Mouse (Mus musculus): ENCODE measurements around the gene Hhex. TPM values are rescaled to one million over a fixed set of nuclear protein-coding genes. Genes with fewer than 3 reads are reported as not detected.

Hhex gene
- polyA plus RNA-seq, 1 experiment from 2014 or later = 4.2 TPM

DNA sequence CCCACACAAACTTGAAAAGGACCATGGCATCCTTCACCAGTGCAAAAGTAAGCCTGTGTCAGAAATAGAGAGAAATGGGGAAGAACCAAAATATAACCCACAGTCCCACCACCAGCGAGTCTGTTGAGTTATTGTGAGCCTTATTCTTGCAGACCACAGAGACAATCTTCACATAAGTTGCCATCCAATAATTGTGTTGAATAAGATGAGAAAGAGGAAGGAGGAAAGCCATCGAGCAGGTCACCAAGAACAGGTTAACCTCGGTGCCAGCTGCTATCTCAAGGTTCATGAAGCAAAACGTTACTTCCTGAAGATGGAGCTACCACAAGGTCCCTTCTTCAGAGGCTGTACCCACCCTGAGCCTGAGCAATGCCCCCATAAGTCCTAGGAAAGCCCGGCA lies 32.4 kb downstream of the Hhex start:
- H3K27ac ChIP-seq (replicated peaks; ENCODE audit: low read depth, low read length) = no peak overlapping the region
- 93% methylated on average over 5 of the region's 5 CpGs for WGBS
- no peaks in the 10 kb centered on the region for H3K4me1 ChIP-seq (ENCODE audit: control insufficient read depth, insufficient read depth, low read length)
- no peaks in the 10 kb centered on the region for H3K9me3 ChIP-seq (ENCODE audit: control insufficient read depth, low read length)
- no peak overlapping the region for H3K4me2 ChIP-seq (ENCODE audit: low read length)
- no peak for DNase-seq
- no peak overlapping the region for H3K9ac ChIP-seq (replicated peaks; ENCODE audit: low read length)
- no peak overlapping the region for H3K4me3 ChIP-seq (replicated peaks; ENCODE audit: low read depth, low read length)
- H3K27me3 ChIP-seq (ENCODE audit: control insufficient read depth, insufficient read depth, low read length) = no peaks in the 10 kb centered on the region
- no peaks in the 10 kb centered on the region for H3K36me3 ChIP-seq (ENCODE audit: control insufficient read depth, insufficient read depth, low read length)
- ATAC-seq (ENCODE audit: low FRiP score, low TSS enrichment) = no peak

DNA sequence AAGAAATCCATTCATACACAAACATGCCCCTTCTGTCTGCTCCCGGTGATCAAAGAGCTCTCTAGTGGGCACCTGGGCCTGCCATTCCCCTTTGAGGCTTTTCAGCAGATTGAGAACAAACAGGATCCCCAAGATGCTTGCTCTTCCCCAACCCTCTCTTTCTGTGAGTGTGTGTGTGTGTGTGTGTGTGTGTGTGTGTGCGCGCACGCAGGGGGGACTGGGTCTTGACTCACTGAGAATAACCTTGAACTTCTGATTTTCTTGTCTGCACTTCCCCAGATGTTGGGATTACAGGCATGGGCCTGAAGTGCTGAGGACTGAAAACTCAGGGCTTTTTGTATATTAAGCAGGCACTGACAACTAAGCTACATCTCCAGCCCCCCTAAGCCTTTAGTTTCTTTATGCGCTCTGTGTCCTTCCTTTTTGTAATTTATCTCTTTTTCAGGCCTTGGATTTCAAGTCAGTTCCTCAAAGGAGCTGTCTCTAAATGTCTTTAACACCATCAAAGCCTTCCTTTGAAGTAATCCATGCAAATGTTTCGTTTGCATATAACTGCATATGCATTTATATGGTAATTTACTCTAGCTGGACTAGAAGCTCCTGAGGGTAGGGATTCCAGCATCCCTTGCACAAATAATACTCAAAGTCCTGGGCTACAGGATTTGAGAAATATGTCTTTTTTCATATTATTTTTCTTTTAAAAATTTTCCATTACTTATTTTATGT lies 34.4 kb downstream of the Hhex start:
- H3K27ac ChIP-seq (replicated peaks; ENCODE audit: low read depth, low read length) = no peak overlapping the region
- H3K9me3 ChIP-seq (ENCODE audit: control insufficient read depth, low read length) = no peaks in the 10 kb centered on the region
- H3K4me2 ChIP-seq (ENCODE audit: low read length) = no peak overlapping the region
- no peaks in the 10 kb centered on the region for H3K27me3 ChIP-seq (ENCODE audit: control insufficient read depth, insufficient read depth, low read length)
- ATAC-seq (ENCODE audit: low FRiP score, low TSS enrichment) (no peak), DNase-seq (peak; percentile 21)
- no peaks in the 10 kb centered on the region for H3K4me1 ChIP-seq (ENCODE audit: control insufficient read depth, insufficient read depth, low read length)
- H3K36me3 ChIP-seq (ENCODE audit: control insufficient read depth, insufficient read depth, low read length) = no peaks in the 10 kb centered on the region
- no peak overlapping the region for H3K9ac ChIP-seq (replicated peaks; ENCODE audit: low read length)
- no peak overlapping the region for H3K4me3 ChIP-seq (replicated peaks; ENCODE audit: low read depth, low read length)
- 51% methylated on average over 6 of the region's 6 CpGs for WGBS

DNA sequence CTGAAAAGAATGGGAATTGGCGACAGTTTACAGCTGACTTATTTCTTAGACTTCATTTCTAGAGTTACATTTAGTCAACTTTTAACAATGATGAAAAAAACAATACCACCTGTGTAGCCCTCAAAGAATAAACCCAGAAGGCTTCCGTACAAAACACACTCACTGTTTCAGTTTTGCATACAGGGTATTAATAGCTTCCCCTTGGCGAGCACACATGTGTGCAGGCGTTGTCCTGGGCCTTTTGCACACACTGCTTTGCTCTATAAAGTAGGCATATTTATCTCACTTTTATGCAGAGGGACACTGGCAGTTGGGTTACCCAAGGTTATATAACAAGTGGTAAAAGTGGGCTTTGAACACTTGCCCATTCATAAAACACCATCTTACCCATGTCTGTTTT lies 37.1 kb downstream of the Hhex start:
- no peaks in the 10 kb centered on the region for H3K9me3 ChIP-seq (ENCODE audit: control insufficient read depth, low read length)
- no peak overlapping the region for H3K9ac ChIP-seq (replicated peaks; ENCODE audit: low read length)
- ATAC-seq (ENCODE audit: low FRiP score, low TSS enrichment) (no peak), DNase-seq (no peak)
- H3K27me3 ChIP-seq (ENCODE audit: control insufficient read depth, insufficient read depth, low read length) = no peaks in the 10 kb centered on the region
- H3K27ac ChIP-seq (replicated peaks; ENCODE audit: low read depth, low read length) = no peak overlapping the region
- H3K36me3 ChIP-seq (ENCODE audit: control insufficient read depth, insufficient read depth, low read length) = no peaks in the 10 kb centered on the region
- 93% methylated on average over 4 of the region's 4 CpGs for WGBS
- H3K4me2 ChIP-seq (ENCODE audit: low read length) = no peak overlapping the region
- H3K4me3 ChIP-seq (replicated peaks; ENCODE audit: low read depth, low read length) = no peak overlapping the region
- no peaks in the 10 kb centered on the region for H3K4me1 ChIP-seq (ENCODE audit: control insufficient read depth, insufficient read depth, low read length)

DNA sequence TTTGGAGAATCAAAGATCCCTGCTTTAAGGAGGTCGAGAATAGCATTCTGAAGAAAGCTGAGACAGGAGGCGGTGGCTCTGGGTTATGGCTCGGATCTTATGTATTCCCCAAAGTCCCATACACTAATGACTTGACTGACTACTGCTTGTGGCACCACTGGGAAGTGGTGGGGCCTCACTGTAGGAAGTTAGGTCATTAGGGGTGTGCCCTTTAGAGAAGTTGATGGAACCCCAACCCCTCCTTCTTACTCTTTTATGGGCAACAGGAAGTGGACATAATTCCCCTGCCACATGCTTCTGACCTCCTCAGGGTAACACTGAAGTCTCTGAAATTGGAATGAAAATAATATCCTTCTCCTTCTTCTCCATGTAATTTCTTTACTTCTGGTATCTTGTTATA lies 38.0 kb downstream of the Hhex start:
- Histone ChIP-seq H3K4me1 (ENCODE audit: control insufficient read depth, insufficient read depth, low read length) (no peaks in the 10 kb centered on the region), H3K36me3 (ENCODE audit: control insufficient read depth, insufficient read depth, low read length) (no peaks in the 10 kb centered on the region), H3K9ac (replicated peaks; ENCODE audit: low read length) (no peak overlapping the region), H3K27me3 (ENCODE audit: control insufficient read depth, insufficient read depth, low read length) (no peaks in the 10 kb centered on the region), H3K9me3 (ENCODE audit: control insufficient read depth, low read length) (no peaks in the 10 kb centered on the region), H3K27ac (replicated peaks; ENCODE audit: low read depth, low read length) (no peak overlapping the region), H3K4me3 (replicated peaks; ENCODE audit: low read depth, low read length) (no peak overlapping the region), H3K4me2 (ENCODE audit: low read length) (no peak overlapping the region)
- ATAC-seq (ENCODE audit: low FRiP score, low TSS enrichment) (no peak), DNase-seq (no peak)
- 77% methylated on average over 3 of the region's 3 CpGs for WGBS

DNA sequence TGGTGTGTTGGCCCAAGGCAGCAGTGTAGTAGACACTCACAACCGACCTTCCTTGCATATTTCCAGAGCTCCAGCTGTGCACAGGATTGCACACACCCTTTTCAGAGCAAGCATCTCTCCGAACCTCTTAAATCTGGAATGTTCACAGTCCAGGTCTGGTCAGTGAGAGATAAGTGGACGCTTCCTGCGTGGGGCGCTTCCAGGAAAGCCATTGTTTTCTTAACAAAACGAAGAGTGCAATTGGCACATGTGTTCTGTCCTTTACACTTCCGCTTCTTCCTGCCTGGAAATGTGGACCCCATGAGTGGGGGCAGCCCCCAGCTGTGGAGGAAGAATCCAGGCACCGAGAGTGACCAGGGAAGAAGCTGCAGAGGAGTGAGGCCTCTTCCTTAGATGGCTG lies 47.1 kb downstream of the Hhex start:
- no peaks in the 10 kb centered on the region for H3K36me3 ChIP-seq (ENCODE audit: control insufficient read depth, insufficient read depth, low read length)
- ATAC-seq (ENCODE audit: low FRiP score, low TSS enrichment) (no peak), DNase-seq (no peak)
- H3K4me1 ChIP-seq (ENCODE audit: control insufficient read depth, insufficient read depth, low read length) = no peaks in the 10 kb centered on the region
- H3K4me2 ChIP-seq (ENCODE audit: low read length) = no peak overlapping the region
- H3K9me3 ChIP-seq (ENCODE audit: control insufficient read depth, low read length) = no peaks in the 10 kb centered on the region
- no peak overlapping the region for H3K4me3 ChIP-seq (replicated peaks; ENCODE audit: low read depth, low read length)
- no peaks in the 10 kb centered on the region for H3K27me3 ChIP-seq (ENCODE audit: control insufficient read depth, insufficient read depth, low read length)
- H3K9ac ChIP-seq (replicated peaks; ENCODE audit: low read length) = no peak overlapping the region
- H3K27ac ChIP-seq (replicated peaks; ENCODE audit: low read depth, low read length) = no peak overlapping the region
- WGBS = 86% methylated on average over 8 of the region's 8 CpGs

DNA sequence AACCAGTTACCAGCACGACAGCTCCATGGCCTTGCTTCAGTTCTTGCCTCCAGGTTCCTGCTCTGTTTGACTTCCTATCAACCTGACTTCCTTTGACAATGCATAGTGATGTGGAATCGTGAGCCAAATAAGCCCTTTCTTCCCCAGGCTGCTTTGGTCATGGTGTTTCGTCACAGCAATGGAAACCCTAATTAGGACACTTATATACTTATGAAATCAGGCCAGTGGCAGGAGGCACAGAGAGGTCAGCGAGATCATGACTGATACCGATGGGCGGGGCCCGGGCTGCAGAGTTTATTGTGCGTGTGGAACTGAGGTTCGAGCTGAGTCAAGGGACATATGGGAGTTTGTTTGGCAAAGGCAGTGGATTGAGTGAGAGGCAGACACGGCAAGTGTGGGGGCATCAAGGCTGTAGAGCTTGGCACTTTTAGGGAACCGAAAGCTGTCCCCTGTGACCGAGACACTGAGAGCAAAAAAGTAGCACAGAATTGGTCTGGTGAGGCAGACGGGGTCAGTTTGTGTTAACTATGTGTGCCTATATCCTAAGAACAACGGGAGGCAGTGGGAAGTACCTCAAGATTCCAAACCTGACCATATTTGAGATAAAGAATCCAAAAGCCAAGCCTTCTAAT lies 48.1 kb downstream of the Hhex start:
- Histone ChIP-seq H3K9ac (replicated peaks; ENCODE audit: low read length) (no peak overlapping the region), H3K4me3 (replicated peaks; ENCODE audit: low read depth, low read length) (no peak overlapping the region), H3K27me3 (ENCODE audit: control insufficient read depth, insufficient read depth, low read length) (no peaks in the 10 kb centered on the region), H3K36me3 (ENCODE audit: control insufficient read depth, insufficient read depth, low read length) (no peaks in the 10 kb centered on the region), H3K4me2 (ENCODE audit: low read length) (no peak overlapping the region), H3K9me3 (ENCODE audit: control insufficient read depth, low read length) (no peaks in the 10 kb centered on the region), H3K4me1 (ENCODE audit: control insufficient read depth, insufficient read depth, low read length) (no peaks in the 10 kb centered on the region), H3K27ac (replicated peaks; ENCODE audit: low read depth, low read length) (no peak overlapping the region)
- WGBS = 91% methylated on average over 14 of the region's 14 CpGs
- no peak for ATAC-seq (ENCODE audit: low FRiP score, low TSS enrichment)
- DNase-seq = no peak

DNA sequence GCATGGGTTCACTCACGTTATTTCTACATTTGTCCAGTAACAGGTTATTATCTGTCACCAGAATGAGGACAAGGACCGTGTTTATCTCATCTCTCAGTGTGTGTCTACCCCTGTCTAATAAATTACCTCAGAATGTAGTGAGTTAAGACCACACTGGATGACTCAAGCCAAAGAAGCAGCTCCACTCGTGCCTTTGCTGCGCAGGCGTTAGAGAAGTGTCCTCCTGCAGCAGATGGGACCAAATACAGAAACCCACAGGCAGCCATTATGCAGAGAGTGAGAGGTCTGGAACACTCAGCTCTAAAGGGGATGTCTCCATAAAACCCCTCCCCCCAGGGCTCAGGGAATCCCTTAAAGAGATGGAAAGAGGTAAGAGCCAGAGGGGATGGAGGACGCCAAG lies 50.2 kb downstream of the Hhex start:
- no peak overlapping the region for H3K27ac ChIP-seq (replicated peaks; ENCODE audit: low read depth, low read length)
- no peak overlapping the region for H3K4me3 ChIP-seq (replicated peaks; ENCODE audit: low read depth, low read length)
- no peaks in the 10 kb centered on the region for H3K4me1 ChIP-seq (ENCODE audit: control insufficient read depth, insufficient read depth, low read length)
- H3K36me3 ChIP-seq (ENCODE audit: control insufficient read depth, insufficient read depth, low read length) = no peaks in the 10 kb centered on the region
- no peak overlapping the region for H3K9ac ChIP-seq (replicated peaks; ENCODE audit: low read length)
- WGBS = 90% methylated on average over 6 of the region's 6 CpGs
- no peaks in the 10 kb centered on the region for H3K27me3 ChIP-seq (ENCODE audit: control insufficient read depth, insufficient read depth, low read length)
- H3K9me3 ChIP-seq (ENCODE audit: control insufficient read depth, low read length) = no peaks in the 10 kb centered on the region
- no peak overlapping the region for H3K4me2 ChIP-seq (ENCODE audit: low read length)
- DNase-seq (no peak), ATAC-seq (ENCODE audit: low FRiP score, low TSS enrichment) (no peak)

DNA sequence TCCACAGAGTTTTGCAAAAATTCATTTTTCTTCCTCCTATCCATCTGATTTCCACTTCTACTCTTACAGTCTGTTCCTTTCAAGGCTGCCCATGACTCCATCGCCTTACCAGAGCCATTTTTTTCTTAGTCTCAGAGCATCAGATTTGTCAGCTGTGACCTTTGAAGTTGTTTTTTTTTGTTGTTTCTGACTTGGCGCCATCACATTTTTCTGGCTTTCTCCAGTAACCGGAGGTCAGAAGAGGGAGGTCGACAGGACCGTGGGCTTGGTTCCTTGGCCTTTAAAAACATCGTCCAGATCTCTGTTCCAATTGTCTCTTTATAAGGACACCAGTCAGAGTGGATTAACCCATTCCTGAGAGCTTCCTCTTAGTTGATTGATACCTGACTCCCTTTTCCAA lies 52.2 kb downstream of the Hhex start:
- Histone ChIP-seq H3K4me2 (ENCODE audit: low read length) (no peak overlapping the region), H3K9me3 (ENCODE audit: control insufficient read depth, low read length) (no peaks in the 10 kb centered on the region), H3K27me3 (ENCODE audit: control insufficient read depth, insufficient read depth, low read length) (no peaks in the 10 kb centered on the region), H3K9ac (replicated peaks; ENCODE audit: low read length) (no peak overlapping the region), H3K4me1 (ENCODE audit: control insufficient read depth, insufficient read depth, low read length) (no peaks in the 10 kb centered on the region), H3K27ac (replicated peaks; ENCODE audit: low read depth, low read length) (no peak overlapping the region), H3K36me3 (ENCODE audit: control insufficient read depth, insufficient read depth, low read length) (no peaks in the 10 kb centered on the region), H3K4me3 (replicated peaks; ENCODE audit: low read depth, low read length) (no peak overlapping the region)
- WGBS = 87% methylated on average over 6 of the region's 6 CpGs
- DNase-seq (no peak), ATAC-seq (ENCODE audit: low FRiP score, low TSS enrichment) (no peak)

DNA sequence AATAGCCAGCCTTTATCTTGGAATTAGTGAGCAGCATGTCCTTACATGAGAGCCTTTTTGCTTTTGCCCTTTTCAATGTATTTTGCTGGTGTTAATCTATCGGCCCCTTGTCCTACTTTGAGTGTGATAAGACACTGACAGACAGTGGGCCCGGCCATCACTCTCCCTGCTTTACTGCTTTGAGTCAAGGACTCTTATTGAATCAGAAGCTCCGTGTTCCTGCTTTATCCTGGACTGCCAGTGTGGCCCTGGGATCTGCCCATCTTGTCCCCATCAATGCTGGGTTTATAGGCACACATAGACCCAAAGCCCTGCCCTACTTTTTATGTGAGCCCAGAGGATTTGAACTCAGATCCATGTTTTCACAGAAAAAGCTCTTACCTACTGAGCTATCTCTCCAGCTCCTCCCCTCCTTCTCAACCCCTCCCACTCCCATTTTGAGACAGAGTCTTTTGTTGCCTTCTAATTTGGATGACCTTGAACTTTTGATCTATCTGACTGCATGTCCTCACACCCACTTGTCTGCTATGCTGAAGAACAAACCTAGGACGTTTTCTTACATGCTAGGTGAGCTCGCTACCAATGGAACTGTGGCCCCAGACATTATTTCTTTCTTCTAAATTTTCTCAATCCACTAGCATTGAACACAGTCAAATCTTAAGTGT lies 53.3 kb downstream of the Hhex start:
- Histone ChIP-seq H3K27ac (replicated peaks; ENCODE audit: low read depth, low read length) (no peak overlapping the region), H3K4me1 (ENCODE audit: control insufficient read depth, insufficient read depth, low read length) (no peaks in the 10 kb centered on the region), H3K27me3 (ENCODE audit: control insufficient read depth, insufficient read depth, low read length) (no peaks in the 10 kb centered on the region), H3K4me2 (ENCODE audit: low read length) (no peak overlapping the region), H3K4me3 (replicated peaks; ENCODE audit: low read depth, low read length) (no peak overlapping the region), H3K9me3 (ENCODE audit: control insufficient read depth, low read length) (no peaks in the 10 kb centered on the region), H3K36me3 (ENCODE audit: control insufficient read depth, insufficient read depth, low read length) (no peaks in the 10 kb centered on the region), H3K9ac (replicated peaks; ENCODE audit: low read length) (no peak overlapping the region)
- ATAC-seq (ENCODE audit: low FRiP score, low TSS enrichment) = no peak
- WGBS = 87% methylated on average over 5 of the region's 5 CpGs
- DNase-seq = no peak

All from midbrain, embryonic 14.5 days (tissue).